8 mouse cellular contexts compared by ENCODE assay signal in genomic region chr11:101733596-101733995, GRCm38 (mm10). TPM values are rescaled to one million over a fixed set of nuclear protein-coding genes. Genes with fewer than 3 reads are reported as not detected.
DNase-seq lines count a peak whose midpoint lies in the region; ATAC-seq and TF ChIP-seq lines count a peak whose summit lies in the region.

No protein-coding gene starts in this region.

- peak overlapping the region; percentile 63 for H3K4me2 ChIP-seq in lung, embryonic 15.5 days
- peak overlapping the region; percentile 70 for H3K4me2 ChIP-seq in intestine, postnatal 0 days (replicated peaks; ENCODE audit: low read depth)

- no peak for DNase-seq in lung, postnatal 4 days
- no peak for DNase-seq in embryonic facial prominence, embryonic 10.5 days (ENCODE audit: low spot score)
- no peak for DNase-seq in thymus, postnatal 4 days
- no peak for DNase-seq in urinary bladder, adult 18-20 months (ENCODE audit: low spot score in 2 of 2)
- DNase-seq in kidney, postnatal 25 days, result no peak

- H3K9me3 ChIP-seq in lung, embryonic 15.5 days, result no peaks in the 10 kb centered on the region
- H3K9me3 ChIP-seq in embryonic facial prominence, embryonic 10.5 days, result no peaks in the 10 kb centered on the region
- no peaks in the 10 kb centered on the region for H3K9me3 ChIP-seq in intestine, postnatal 0 days (ENCODE audit: control insufficient read depth)

- H3K27me3 ChIP-seq in lung, embryonic 15.5 days, result no peaks in the 10 kb centered on the region
- no peaks in the 10 kb centered on the region for H3K27me3 ChIP-seq in embryonic facial prominence, embryonic 10.5 days (replicated peaks; ENCODE audit: low read depth, poor library complexity, severe bottlenecking)
- H3K27me3 ChIP-seq in intestine, postnatal 0 days (replicated peaks; ENCODE audit: control insufficient read depth, insufficient read depth, low read length), result no peaks in the 10 kb centered on the region

- peaks cover 9% of the 10 kb centered on the region for H3K4me1 ChIP-seq in lung, embryonic 15.5 days
- H3K4me1 ChIP-seq in embryonic facial prominence, embryonic 10.5 days, result peaks cover 10% of the 10 kb centered on the region
- H3K4me1 ChIP-seq in intestine, postnatal 0 days (replicated peaks; ENCODE audit: control insufficient read depth, insufficient read depth, low read length), result no peaks in the 10 kb centered on the region
- H3K4me1 ChIP-seq in olfactory bulb, adult 2 months (ENCODE audit: control insufficient read depth, insufficient read depth, low read length), result no peaks in the 10 kb centered on the region; the same call in 1 of the 2 replicates

- TF ChIP-seq CTCF in intestine, postnatal 0 days (IDR thresholded peaks at IDR 0.05; ENCODE audit: low read depth), result no peak
- no peak for TF ChIP-seq CTCF in olfactory bulb, adult 2 months (IDR thresholded peaks at IDR 0.05; ENCODE audit: insufficient read depth, low read depth, low read length)

- peak overlapping the region; percentile 82 for H3K4me3 ChIP-seq in lung, embryonic 15.5 days
- H3K4me3 ChIP-seq in embryonic facial prominence, embryonic 10.5 days, result peak overlapping the region; percentile 92
- H3K4me3 ChIP-seq in intestine, postnatal 0 days (ENCODE audit: low read depth, low read length), result peak overlapping the region; percentile 77
- H3K4me3 ChIP-seq in olfactory bulb, adult 2 months (ENCODE audit: insufficient read depth, low read depth, low read length), result peak overlapping the region; percentile 1

- ATAC-seq in lung, embryonic 15.5 days (ENCODE audit: borderline replicate concordance, extremely low read depth, low FRiP score, low TSS enrichment), result no peak
- ATAC-seq in intestine, postnatal 0 days, result no peak

- peak overlapping the region; percentile 73 for H3K9ac ChIP-seq in lung, embryonic 15.5 days
- H3K9ac ChIP-seq in intestine, postnatal 0 days (ENCODE audit: low read depth, low read length), result peak overlapping the region; percentile 68

- WGBS in lung, embryonic 15.5 days, result 23% methylated on average over 9 of the region's 9 CpGs
- 37% methylated on average over 9 of the region's 9 CpGs for WGBS in embryonic facial prominence, embryonic 10.5 days
- 24% methylated on average over 9 of the region's 9 CpGs for WGBS in intestine, postnatal 0 days
- 21% methylated on average over 9 of the region's 9 CpGs for WGBS in olfactory bulb, adult 2 months

- H3K36me3 ChIP-seq in lung, embryonic 15.5 days, result peaks cover 33% of the 10 kb centered on the region
- peaks cover 43% of the 10 kb centered on the region for H3K36me3 ChIP-seq in embryonic facial prominence, embryonic 10.5 days (replicated peaks)
- peaks cover 32% of the 10 kb centered on the region for H3K36me3 ChIP-seq in intestine, postnatal 0 days (ENCODE audit: control insufficient read depth, insufficient read depth)

- H3K27ac ChIP-seq in lung, embryonic 15.5 days, result no peak overlapping the region
- H3K27ac ChIP-seq in embryonic facial prominence, embryonic 10.5 days (replicated peaks), result peak overlapping the region; percentile 84
- no peak overlapping the region for H3K27ac ChIP-seq in intestine, postnatal 0 days (ENCODE audit: low read depth, low read length)
- H3K27ac ChIP-seq in olfactory bulb, adult 2 months (ENCODE audit: insufficient read depth, low read depth, low read length), result no peak overlapping the region

- no peak for TF ChIP-seq POLR2A in olfactory bulb, adult 2 months (IDR thresholded peaks at IDR 0.05; ENCODE audit: insufficient read depth, low read depth, low read length)

RNA-seq across cellular contexts. Expression of gene Dhx8, which starts 0.9 kb away (rescaled TPM):
- 29.0 and 31.2 TPM in 2 replicates for polyA plus RNA-seq in lung, embryonic 15.5 days (2015; fragmentation: Nextera tagmentation; extraction: Ambion mirVana)
- 50.5 and 52.3 TPM in 2 replicates for polyA plus RNA-seq in embryonic facial prominence, embryonic 10.5 days (2016; fragmentation: Nextera tagmentation; extraction: Ambion mirVana)
- polyA plus RNA-seq in intestine, postnatal 0 days (2015; fragmentation: Nextera tagmentation; extraction: Ambion mirVana), result 11.6 and 14.1 TPM in 2 replicates
- not detected in 2 replicates for polyA plus RNA-seq in olfactory bulb, adult 2 months (2012; ENCODE audit: insufficient read depth, insufficient read length, low replicate concordance, missing spikeins)

RNA-seq across cellular contexts. Expression of gene Etv4, which starts 51.6 kb away (rescaled TPM):
- polyA plus RNA-seq in lung, embryonic 15.5 days (2015; fragmentation: Nextera tagmentation; extraction: Ambion mirVana), result 12.5 and 12.9 TPM in 2 replicates
- 15.9 and 18.9 TPM in 2 replicates for polyA plus RNA-seq in embryonic facial prominence, embryonic 10.5 days (2016; fragmentation: Nextera tagmentation; extraction: Ambion mirVana)
- polyA plus RNA-seq in intestine, postnatal 0 days (2015; fragmentation: Nextera tagmentation; extraction: Ambion mirVana), result 1.8 and 1.9 TPM in 2 replicates
- not detected in 2 replicates for polyA plus RNA-seq in olfactory bulb, adult 2 months (2012; ENCODE audit: insufficient read depth, insufficient read length, low replicate concordance, missing spikeins)

Comparison
In these comparisons a context has a peak if more than half of its experiments do, and no peak if none do; other contexts are left out.
1. H3K4me3 ChIP-seq: peak in every context shown above with its lines; median percentile 92 in embryonic facial prominence, embryonic 10.5 days; 82 in lung, embryonic 15.5 days; 77 in intestine, postnatal 0 days; 1 in olfactory bulb, adult 2 months.